Mouse (Mus musculus) small intestine, adult 2 months (tissue): ENCODE data around the gene Aldh1l2. TPM values are rescaled to one million over a fixed set of nuclear protein-coding genes. Genes with fewer than 3 reads are reported as not detected.
A peak's percentile ranks its signal among the peaks of the same experiment; 100 is the strongest.

Source experiments
- H3K27ac ChIP-seq: fragments of 200-500 bp; 2 replicates; pipeline ENCODE4 v1.5.1; 2012; ENCODE audit warnings: low read depth, low read length, control low read depth, inconsistent platforms; ENCODE audit not compliant: insufficient read depth
- H3K27me3 ChIP-seq: fragments of 200-500 bp; 2 replicates; pipeline ENCODE4 v1.6.1; 2012; ENCODE audit warnings: mild to moderate bottlenecking, moderate library complexity, low read length, inconsistent platforms; ENCODE audit not compliant: control insufficient read depth, insufficient read depth
- H3K36me3 ChIP-seq: fragments of 200-500 bp; 2 replicates; pipeline ENCODE4 v1.6.1; 2012; ENCODE audit warnings: mild to moderate bottlenecking, low read length, control low read depth, inconsistent platforms; ENCODE audit not compliant: control insufficient read depth, insufficient read depth
- H3K4me1 ChIP-seq: fragments of 200-500 bp; 2 replicates; pipeline ENCODE4 v1.6.1; 2012; ENCODE audit warnings: low read length, inconsistent platforms, mixed read lengths; ENCODE audit not compliant: control insufficient read depth, insufficient read depth, insufficient read length
- H3K4me3 ChIP-seq: fragments of 200-500 bp; 2 replicates; pipeline ENCODE4 v1.5.1; 2012; ENCODE audit warnings: low read depth, mild to moderate bottlenecking, control low read depth, inconsistent platforms, low read length, moderate library complexity
- CTCF ChIP-seq: fragments of 200-500 bp; IDR thresholded peaks from 2 replicates; pipeline ENCODE4 v1.5.1; 2012; ENCODE audit warnings: low read depth, mild to moderate bottlenecking, control low read depth, inconsistent platforms, low read length, moderate library complexity, mixed read lengths; ENCODE audit not compliant: insufficient replicate concordance, insufficient read length; ENCODE audit errors: extremely low read depth
- POLR2A ChIP-seq: fragments of 200-500 bp; IDR thresholded peaks from 2 replicates; pipeline ENCODE4 v1.6.1; 2012; ENCODE audit warnings: low read depth, mild to moderate bottlenecking, control low read depth, inconsistent platforms, low read length, moderate library complexity
- WGBS: fragments of 180-500 bp; shearing (Covaris S2); methylation state at CpG from one replicate; pipeline ENCODE4 v1.1.7; 2018; 5-methylcytosine and 5-hydroxymethylcytosine counted together
- polyA plus RNA-seq: library from polyadenylated mRNA; depleted of rRNA; stranded (reverse); fragments of >200 nt; gene quantifications from 2 replicates; pipeline ENCODE4 v1.2.3, GENCODE M21; 2012; rRNA removed

Aldh1l2 gene
- 1.0 and 1.8 TPM in 2 replicates for polyA plus RNA-seq

GRCm38 (mm10) chr10:83533910-83534283 is at the start of gene Aldh1l2:
TSS of gene Aldh1l2 (minus strand) at chr10:83534140.
- Histone ChIP-seq H3K36me3 (no peaks in the 10 kb centered on the region), H3K27ac (no peak within 1 kb of the TSS), H3K27me3 (no peaks in the 10 kb centered on the region; the same call in 1 of the 2 replicates), H3K4me3 (peak within 1 kb of the TSS; percentile 53), H3K4me1 (peaks cover 3% of the 10 kb centered on the region; the same call in 1 of the 2 replicates)
- 1% methylated on average over 21 of the region's 21 CpGs for WGBS
- TF ChIP-seq POLR2A (no peak), CTCF (no peak)

- H3K27ac ChIP-seq = no peak overlapping the region
- H3K27me3 ChIP-seq = no peaks in the 10 kb centered on the region
- 94% methylated on average over 7 of the region's 7 CpGs for WGBS
- peaks cover 40% of the 10 kb centered on the region for H3K36me3 ChIP-seq
- H3K4me1 ChIP-seq = no peaks in the 10 kb centered on the region
- no peak for TF ChIP-seq POLR2A
- no peak for TF ChIP-seq CTCF
- no peak overlapping the region for H3K4me3 ChIP-seq
These were observed 31.8 kb upstream of the Aldh1l2 start for GRCm38 (mm10) chr10:83565449-83566441.

GRCm38 (mm10) chr10:83563005-83563404 is 29.1 kb upstream of the Aldh1l2 start:
- Histone ChIP-seq H3K27me3 (no peaks in the 10 kb centered on the region), H3K4me3 (no peak overlapping the region), H3K4me1 (no peaks in the 10 kb centered on the region), H3K27ac (no peak overlapping the region), H3K36me3 (peaks cover 50% of the 10 kb centered on the region)
- TF ChIP-seq CTCF (no peak), POLR2A (no peak)

- Histone ChIP-seq H3K27ac (no peak overlapping the region), H3K27me3 (no peaks in the 10 kb centered on the region), H3K4me1 (no peaks in the 10 kb centered on the region), H3K36me3 (peaks cover 12% of the 10 kb centered on the region), H3K4me3 (no peak overlapping the region)
- 52% methylated on average over 3 of the region's 3 CpGs for WGBS
- TF ChIP-seq CTCF (no peak), POLR2A (no peak)
These were observed 11.4 kb upstream of the Aldh1l2 start for GRCm38 (mm10) chr10:83545341-83545740.

- peak overlapping the region; percentile 95 for H3K4me3 ChIP-seq
- no peaks in the 10 kb centered on the region for H3K27me3 ChIP-seq
- peaks cover 4% of the 10 kb centered on the region; the same call in 1 of the 2 replicates for H3K36me3 ChIP-seq
- no peaks in the 10 kb centered on the region for H3K4me1 ChIP-seq
- WGBS = under 1% methylated on average over 41 of the region's 41 CpGs
- H3K27ac ChIP-seq = peak overlapping the region; percentile 65
- no peak for TF ChIP-seq CTCF
- TF ChIP-seq POLR2A = no peak
These were observed 10.2 kb upstream of the Aldh1l2 start for GRCm38 (mm10) chr10:83544103-83544479.

GRCm38 (mm10) chr10:83543439-83544102 is 9.6 kb upstream of the Aldh1l2 start, which contains the start of gene Washc4:
TSS of gene Washc4 (plus strand) at chr10:83543752.
- TF ChIP-seq CTCF = no peak
- TF ChIP-seq POLR2A = peak; percentile 46; the same call in 1 of the 2 replicates
- Histone ChIP-seq H3K27ac (peak within 1 kb of the TSS; percentile 65), H3K4me3 (peak within 1 kb of the TSS; percentile 95), H3K4me1 (no peaks in the 10 kb centered on the region), H3K36me3 (peaks cover 4% of the 10 kb centered on the region; the same call in 1 of the 2 replicates), H3K27me3 (no peaks in the 10 kb centered on the region)
- WGBS = 3% methylated on average over 49 of the region's 49 CpGs

- H3K36me3 ChIP-seq = 0 out of 2 replicates have a peak, but pooled peaks cover 3% of the 10 kb centered on the region
- TF ChIP-seq CTCF (no peak), POLR2A (no peak)
- no peak overlapping the region for H3K27ac ChIP-seq
- H3K27me3 ChIP-seq = no peaks in the 10 kb centered on the region
- WGBS = 84% methylated on average over 7 of the region's 7 CpGs
- no peaks in the 10 kb centered on the region for H3K4me1 ChIP-seq
- no peak overlapping the region for H3K4me3 ChIP-seq
These were observed 8.3 kb upstream of the Aldh1l2 start for GRCm38 (mm10) chr10:83542241-83542640.
